Mouse (Mus musculus): ENCODE measurements around the gene Ranbp17.

Ranbp17 gene

GRCm38 (mm10) chr11:33196447-33197132, 317.0 kb downstream of the Ranbp17 start:
- DNase-seq (ENCODE audit: extremely low spot score), result peak; percentile 50

GRCm38 (mm10) chr11:33195531-33196446, 317.8 kb downstream of the Ranbp17 start:
- DNase-seq (ENCODE audit: extremely low spot score), result peak; percentile 22

- DNase-seq (ENCODE audit: extremely low spot score), result no peak
Observed at GRCm38 (mm10) chr11:33195061-33195460, 318.5 kb downstream of the Ranbp17 start.

- DNase-seq (ENCODE audit: extremely low spot score), result peak; percentile 54
Observed at GRCm38 (mm10) chr11:33193695-33194094, 319.9 kb downstream of the Ranbp17 start.

- no peak for DNase-seq (ENCODE audit: extremely low spot score)
Observed at GRCm38 (mm10) chr11:33181804-33182203, 331.7 kb downstream of the Ranbp17 start.

GRCm38 (mm10) chr11:33180701-33181116, 332.8 kb downstream of the Ranbp17 start:
- peak; percentile 63 for DNase-seq (ENCODE audit: extremely low spot score)

- no peak for DNase-seq (ENCODE audit: extremely low spot score)
Observed at GRCm38 (mm10) chr11:33179802-33180201, 333.7 kb downstream of the Ranbp17 start.

- DNase-seq (ENCODE audit: extremely low spot score), result peak; percentile 57
Observed at GRCm38 (mm10) chr11:33176525-33177245, 336.9 kb downstream of the Ranbp17 start.

- DNase-seq (ENCODE audit: extremely low spot score), result no peak
Observed at GRCm38 (mm10) chr11:33175768-33176167, 337.8 kb downstream of the Ranbp17 start.

- peak; percentile 66 for DNase-seq (ENCODE audit: extremely low spot score)
Observed at GRCm38 (mm10) chr11:33170489-33170888, 343.1 kb downstream of the Ranbp17 start.

GRCm38 (mm10) chr11:33162998-33163506, 350.5 kb downstream of the Ranbp17 start, which contains the start of gene Npm1:
Gene Npm1, minus strand, starts transcription at chr11:33163206.
- peak; percentile 99 for DNase-seq (ENCODE audit: extremely low spot score)

GRCm38 (mm10) chr11:33162211-33162997, 351.1 kb downstream of the Ranbp17 start:
- DNase-seq (ENCODE audit: extremely low spot score), result peak; percentile 85

Measured in embryo, embryonic 9.5 days (tissue).